Mouse (Mus musculus): ENCODE data around the gene Clic1. TPM values are rescaled to one million over a fixed set of nuclear protein-coding genes. Genes with fewer than 3 reads are reported as not detected.

Gene Clic1
- total RNA-seq, 2 experiments from 2014 or later, result 28.3 to 32.5 TPM

GRCm38 (mm10) chr17:35080710-35081109 is 30.9 kb downstream of the Clic1 start:
- no peak for DNase-seq
- intact Hi-C loops (cut with DNase I; ENCODE audit: low total_unique reads), result no loop called here

GRCm38 (mm10) chr17:35082841-35083576 is 33.2 kb downstream of the Clic1 start:
- intact Hi-C loops (cut with DNase I; ENCODE audit: low total_unique reads), result no loop called here
- no peak for DNase-seq

- intact Hi-C loops (cut with DNase I; ENCODE audit: low total_unique reads), result no loop called here
- no peak for DNase-seq
Observed at GRCm38 (mm10) chr17:35083929-35084497, 34.2 kb downstream of the Clic1 start.

GRCm38 (mm10) chr17:35085208-35085865 is 35.6 kb downstream of the Clic1 start, which contains the start of gene Ly6g6f:
Gene Ly6g6f (minus strand): TSS chr17:35085610.
- no peak for DNase-seq
- intact Hi-C loops (cut with DNase I; ENCODE audit: low total_unique reads), result no loop called here

- intact Hi-C loops (cut with DNase I; ENCODE audit: low total_unique reads), result no loop called here
- no peak for DNase-seq
Observed at GRCm38 (mm10) chr17:35088151-35088550, 38.4 kb downstream of the Clic1 start.

- intact Hi-C loops (cut with DNase I; ENCODE audit: low total_unique reads), result no loop called here
- peak; percentile 96 for DNase-seq
Observed at GRCm38 (mm10) chr17:35088825-35089644, 39.3 kb downstream of the Clic1 start, which contains the start of gene Abhd16a. Gene Abhd16a (plus strand): TSS chr17:35089263.

- intact Hi-C loops (cut with DNase I; ENCODE audit: low total_unique reads), result no loop called here
- DNase-seq, result peak; percentile 39
Observed at GRCm38 (mm10) chr17:35090166-35090932, 40.6 kb downstream of the Clic1 start.

GRCm38 (mm10) chr17:35092403-35093198 is 42.8 kb downstream of the Clic1 start:
- no peak for DNase-seq
- intact Hi-C loops (cut with DNase I; ENCODE audit: low total_unique reads), result no loop called here

- intact Hi-C loops (cut with DNase I; ENCODE audit: low total_unique reads), result no loop called here
Observed at GRCm38 (mm10) chr17:35094475-35095365, 45.0 kb downstream of the Clic1 start.

GRCm38 (mm10) chr17:35096597-35096996 is 46.8 kb downstream of the Clic1 start:
- no peak for DNase-seq
- intact Hi-C loops (cut with DNase I; ENCODE audit: low total_unique reads), result no loop called here

More at GRCm38 (mm10) chr17:35094475-35095365, 45.0 kb downstream of the Clic1 start:
- DNase-seq, result no peak

- intact Hi-C loops (cut with DNase I; ENCODE audit: low total_unique reads), result no loop called here
- no peak for DNase-seq
Observed at GRCm38 (mm10) chr17:35097164-35097655, 47.4 kb downstream of the Clic1 start.

GRCm38 (mm10) chr17:35100196-35100765 is 50.5 kb downstream of the Clic1 start:
- no peak for DNase-seq
- intact Hi-C loops (cut with DNase I; ENCODE audit: low total_unique reads), result loop anchor here (5.0 kb wide), 1 partner anchor 83 kb away; the partner anchor contains the start of gene Vwa7

GRCm38 (mm10) chr17:35101161-35101560 is 51.4 kb downstream of the Clic1 start:
- DNase-seq, result no peak
- intact Hi-C loops (cut with DNase I; ENCODE audit: low total_unique reads), result loop anchor here (5.0 kb wide), 1 partner anchor 84 kb away; the partner anchor contains the start of gene Vwa7

GRCm38 (mm10) chr17:35102299-35102698 is 52.5 kb downstream of the Clic1 start:
- no peak for DNase-seq
- intact Hi-C loops (cut with DNase I; ENCODE audit: low total_unique reads), result loop anchor here (5.0 kb wide), 1 partner anchor 85 kb away; the partner anchor contains the start of gene Vwa7

- DNase-seq, result no peak
- intact Hi-C loops (cut with DNase I; ENCODE audit: low total_unique reads), result loop anchor here (5.0 kb wide), 1 partner anchor 86 kb away; the partner anchor contains the start of gene Vwa7
Observed at GRCm38 (mm10) chr17:35103221-35103690, 53.5 kb downstream of the Clic1 start.

- intact Hi-C loops (cut with DNase I; ENCODE audit: low total_unique reads), result loop anchor here (5.0 kb wide), 1 partner anchor 87 kb away; the partner anchor contains the start of gene Vwa7
- no peak for DNase-seq
Observed at GRCm38 (mm10) chr17:35104079-35104478, 54.3 kb downstream of the Clic1 start.
